Mouse (Mus musculus): ENCODE data around the gene Rps6kc1. TPM values are rescaled to one million over a fixed set of nuclear protein-coding genes. Genes with fewer than 3 reads are reported as not detected.

The Rps6kc1 gene
- total and polyA plus RNA-seq, 2 experiments from 2014 or later = 7.3 to 9.7 TPM

- no peaks in the 10 kb centered on the region for H3K27me3 ChIP-seq (ENCODE audit: control insufficient read depth, insufficient read depth, low read length)
- H3K4me2 ChIP-seq (ENCODE audit: low read depth, low read length) = no peak overlapping the region
- H3K9ac ChIP-seq (replicated peaks; ENCODE audit: low read depth, low read length) = no peak overlapping the region
- no peaks in the 10 kb centered on the region for H3K9me3 ChIP-seq (replicated peaks; ENCODE audit: control insufficient read depth, low read length)
- no peak overlapping the region for H3K4me3 ChIP-seq (ENCODE audit: low read depth, low read length)
- 85% methylated on average over 11 of the region's 11 CpGs for WGBS
- H3K36me3 ChIP-seq (replicated peaks; ENCODE audit: control insufficient read depth, insufficient read depth, low read length) = peaks cover 8% of the 10 kb centered on the region; the same call in 1 of the 2 replicates
- H3K4me1 ChIP-seq (ENCODE audit: control insufficient read depth, insufficient read depth) = no peaks in the 10 kb centered on the region
- TF ChIP-seq CTCF (IDR thresholded peaks at IDR 0.05; ENCODE audit: low read depth) (no peak), EP300 (IDR thresholded peaks at IDR 0.05; ENCODE audit: low read depth) (no peak)
- H3K27ac ChIP-seq (ENCODE audit: low read depth) = no peak overlapping the region
- DNase-seq (ENCODE audit: low spot score) = no peak
- ATAC-seq (ENCODE audit: insufficient read depth, low read depth) = no peak
Observed at GRCm38 (mm10) chr1:190844356-190844755, 67.2 kb downstream of the Rps6kc1 start.

- Histone ChIP-seq H3K4me3 (ENCODE audit: low read depth, low read length) (no peak overlapping the region), H3K27me3 (ENCODE audit: control insufficient read depth, insufficient read depth, low read length) (no peaks in the 10 kb centered on the region), H3K36me3 (replicated peaks; ENCODE audit: control insufficient read depth, insufficient read depth, low read length) (peaks cover 21% of the 10 kb centered on the region; the same call in 1 of the 2 replicates), H3K4me2 (ENCODE audit: low read depth, low read length) (no peak overlapping the region), H3K27ac (ENCODE audit: low read depth) (no peak overlapping the region), H3K4me1 (ENCODE audit: control insufficient read depth, insufficient read depth) (no peaks in the 10 kb centered on the region), H3K9ac (replicated peaks; ENCODE audit: low read depth, low read length) (no peak overlapping the region), H3K9me3 (replicated peaks; ENCODE audit: control insufficient read depth, low read length) (no peaks in the 10 kb centered on the region)
- TF ChIP-seq CTCF (IDR thresholded peaks at IDR 0.05; ENCODE audit: low read depth) = no peak
- no peak for TF ChIP-seq EP300 (IDR thresholded peaks at IDR 0.05; ENCODE audit: low read depth)
- ATAC-seq (ENCODE audit: insufficient read depth, low read depth) (no peak), DNase-seq (ENCODE audit: low spot score) (no peak)
- WGBS = 75% methylated on average over 2 of the region's 2 CpGs
Observed at GRCm38 (mm10) chr1:190836046-190836445, 75.5 kb downstream of the Rps6kc1 start.

GRCm38 (mm10) chr1:190834201-190834907 lies 77.2 kb downstream of the Rps6kc1 start:
- WGBS = 69% methylated on average over 7 of the region's 7 CpGs
- Histone ChIP-seq H3K4me2 (ENCODE audit: low read depth, low read length) (no peak overlapping the region), H3K27ac (ENCODE audit: low read depth) (no peak overlapping the region), H3K4me3 (ENCODE audit: low read depth, low read length) (no peak overlapping the region), H3K4me1 (ENCODE audit: control insufficient read depth, insufficient read depth) (no peaks in the 10 kb centered on the region), H3K27me3 (ENCODE audit: control insufficient read depth, insufficient read depth, low read length) (no peaks in the 10 kb centered on the region), H3K9me3 (replicated peaks; ENCODE audit: control insufficient read depth, low read length) (no peaks in the 10 kb centered on the region), H3K9ac (replicated peaks; ENCODE audit: low read depth, low read length) (no peak overlapping the region), H3K36me3 (replicated peaks; ENCODE audit: control insufficient read depth, insufficient read depth, low read length) (peaks cover 21% of the 10 kb centered on the region; the same call in 1 of the 2 replicates)
- no peak for DNase-seq (ENCODE audit: low spot score)
- no peak for ATAC-seq (ENCODE audit: insufficient read depth, low read depth)
- TF ChIP-seq CTCF (IDR thresholded peaks at IDR 0.05; ENCODE audit: low read depth) = no peak
- no peak for TF ChIP-seq EP300 (IDR thresholded peaks at IDR 0.05; ENCODE audit: low read depth)

- WGBS = 88% methylated on average over 8 of the region's 8 CpGs
- no peak for ATAC-seq (ENCODE audit: insufficient read depth, low read depth)
- TF ChIP-seq EP300 (IDR thresholded peaks at IDR 0.05; ENCODE audit: low read depth) = no peak
- no peak for TF ChIP-seq CTCF (IDR thresholded peaks at IDR 0.05; ENCODE audit: low read depth)
Observed at GRCm38 (mm10) chr1:190832965-190833630, 78.5 kb downstream of the Rps6kc1 start.

GRCm38 (mm10) chr1:190831839-190832497 lies 79.6 kb downstream of the Rps6kc1 start:
- WGBS = 43% methylated on average over 10 of the region's 10 CpGs
- no peaks in the 10 kb centered on the region for H3K27me3 ChIP-seq (ENCODE audit: control insufficient read depth, insufficient read depth, low read length)
- ATAC-seq (ENCODE audit: insufficient read depth, low read depth) = peak; percentile 60

More at GRCm38 (mm10) chr1:190832965-190833630, 78.5 kb downstream of the Rps6kc1 start:
- no peak for DNase-seq (ENCODE audit: low spot score)
- H3K4me1 ChIP-seq (ENCODE audit: control insufficient read depth, insufficient read depth) = no peaks in the 10 kb centered on the region
- H3K9me3 ChIP-seq (replicated peaks; ENCODE audit: control insufficient read depth, low read length) = no peaks in the 10 kb centered on the region
- peaks cover 20% of the 10 kb centered on the region; the same call in 1 of the 2 replicates for H3K36me3 ChIP-seq (replicated peaks; ENCODE audit: control insufficient read depth, insufficient read depth, low read length)
- H3K4me2 ChIP-seq (ENCODE audit: low read depth, low read length) = no peak overlapping the region
- H3K27me3 ChIP-seq (ENCODE audit: control insufficient read depth, insufficient read depth, low read length) = no peaks in the 10 kb centered on the region
- no peak overlapping the region for H3K4me3 ChIP-seq (ENCODE audit: low read depth, low read length)
- no peak overlapping the region for H3K9ac ChIP-seq (replicated peaks; ENCODE audit: low read depth, low read length)
- H3K27ac ChIP-seq (ENCODE audit: low read depth) = no peak overlapping the region

More at GRCm38 (mm10) chr1:190831839-190832497, 79.6 kb downstream of the Rps6kc1 start:
- H3K27ac ChIP-seq (ENCODE audit: low read depth) = no peak overlapping the region
- peak; percentile 46 for DNase-seq (ENCODE audit: low spot score)
- H3K9ac ChIP-seq (replicated peaks; ENCODE audit: low read depth, low read length) = no peak overlapping the region
- no peaks in the 10 kb centered on the region for H3K9me3 ChIP-seq (replicated peaks; ENCODE audit: control insufficient read depth, low read length)
- no peak overlapping the region for H3K4me3 ChIP-seq (ENCODE audit: low read depth, low read length)
- no peaks in the 10 kb centered on the region for H3K4me1 ChIP-seq (ENCODE audit: control insufficient read depth, insufficient read depth)
- H3K36me3 ChIP-seq (replicated peaks; ENCODE audit: control insufficient read depth, insufficient read depth, low read length) = peaks cover 19% of the 10 kb centered on the region; the same call in 1 of the 2 replicates
- no peak overlapping the region for H3K4me2 ChIP-seq (ENCODE audit: low read depth, low read length)
- TF ChIP-seq CTCF (IDR thresholded peaks at IDR 0.05; ENCODE audit: low read depth) (peak; percentile 76), EP300 (IDR thresholded peaks at IDR 0.05; ENCODE audit: low read depth) (no peak)
